Mouse (Mus musculus): ENCODE results near the gene Eif4g3.

Gene Eif4g3

GRCm38 (mm10) chr4:138168162-138168561, 175.3 kb downstream of the Eif4g3 start:
- DNase-seq: no peak

- DNase-seq: no peak
Observed at GRCm38 (mm10) chr4:138169420-138169819, 176.6 kb downstream of the Eif4g3 start.

GRCm38 (mm10) chr4:138172686-138173085, 179.9 kb downstream of the Eif4g3 start:
- no peak for DNase-seq

- DNase-seq: no peak
Observed at GRCm38 (mm10) chr4:138179391-138179790, 186.6 kb downstream of the Eif4g3 start.

- no peak for DNase-seq
Observed at GRCm38 (mm10) chr4:138180719-138181118, 187.9 kb downstream of the Eif4g3 start.

GRCm38 (mm10) chr4:138184056-138184455, 191.2 kb downstream of the Eif4g3 start:
- no peak for DNase-seq

- DNase-seq: no peak
Observed at GRCm38 (mm10) chr4:138184573-138184981, 191.8 kb downstream of the Eif4g3 start.

- no peak for DNase-seq
Observed at GRCm38 (mm10) chr4:138185961-138186360, 193.1 kb downstream of the Eif4g3 start.

GRCm38 (mm10) chr4:138187995-138188394, 195.2 kb downstream of the Eif4g3 start:
- no peak for DNase-seq

GRCm38 (mm10) chr4:138192561-138192960, 199.7 kb downstream of the Eif4g3 start:
- no peak for DNase-seq

GRCm38 (mm10) chr4:138200769-138201168, 207.9 kb downstream of the Eif4g3 start:
- DNase-seq: no peak

- no peak for DNase-seq
Observed at GRCm38 (mm10) chr4:138201696-138202095, 208.9 kb downstream of the Eif4g3 start.

GRCm38 (mm10) chr4:138210116-138210515, 217.3 kb downstream of the Eif4g3 start:
- DNase-seq: no peak

- no peak for DNase-seq
Observed at GRCm38 (mm10) chr4:138213861-138214260, 221.0 kb downstream of the Eif4g3 start.

GRCm38 (mm10) chr4:138215671-138216199, 222.9 kb downstream of the Eif4g3 start:
- no peak for DNase-seq

GRCm38 (mm10) chr4:138216200-138216890, 223.5 kb downstream of the Eif4g3 start, which contains the start of gene Hp1bp3:
Gene Hp1bp3, plus strand, starts transcription at chr4:138216296.
- DNase-seq: peak; percentile 72

GRCm38 (mm10) chr4:138216891-138217392, 224.1 kb downstream of the Eif4g3 start:
- DNase-seq: peak; percentile 98

- DNase-seq: peak; percentile 40
Observed at GRCm38 (mm10) chr4:138217441-138217840, 224.6 kb downstream of the Eif4g3 start.

GRCm38 (mm10) chr4:138217951-138218685, 225.3 kb downstream of the Eif4g3 start:
- no peak for DNase-seq

- DNase-seq: no peak
Observed at GRCm38 (mm10) chr4:138219331-138219730, 226.5 kb downstream of the Eif4g3 start.

GRCm38 (mm10) chr4:138220761-138221160, 227.9 kb downstream of the Eif4g3 start:
- DNase-seq: no peak

- no peak for DNase-seq
Observed at GRCm38 (mm10) chr4:138221406-138221805, 228.6 kb downstream of the Eif4g3 start.

GRCm38 (mm10) chr4:138222396-138222795, 229.6 kb downstream of the Eif4g3 start:
- no peak for DNase-seq

GRCm38 (mm10) chr4:138223623-138224022, 230.8 kb downstream of the Eif4g3 start:
- no peak for DNase-seq

Data from right cerebral cortex, postnatal 14 days (tissue).